Mouse (Mus musculus): ENCODE measurements around the gene Iqgap1. TPM values are rescaled to one million over a fixed set of nuclear protein-coding genes. Genes with fewer than 3 reads are reported as not detected.

The Iqgap1 gene
- polyA plus RNA-seq, 1 experiment, result 62.3 TPM

GRCm38 (mm10) chr7:80721041-80721440 is 104.7 kb downstream of the Iqgap1 start:
- Histone ChIP-seq H3K27ac (ENCODE audit: control insufficient read depth, insufficient read depth, low read depth, low read length, poor library complexity) (no peak overlapping the region), H3K4me1 (ENCODE audit: control insufficient read depth, insufficient read depth, low read length) (no peaks in the 10 kb centered on the region)

GRCm38 (mm10) chr7:80719582-80719981 is 106.2 kb downstream of the Iqgap1 start:
- Histone ChIP-seq H3K4me1 (ENCODE audit: control insufficient read depth, insufficient read depth, low read length) (peaks cover 2% of the 10 kb centered on the region; the same call in 1 of the 2 replicates), H3K4me3 (replicated peaks; ENCODE audit: control insufficient read depth, low read depth, low read length) (no peak overlapping the region), H3K27ac (ENCODE audit: control insufficient read depth, insufficient read depth, low read depth, low read length, poor library complexity) (no peak overlapping the region)
- TF ChIP-seq POLR2A (IDR thresholded peaks at IDR 0.05; ENCODE audit: borderline replicate concordance, control insufficient read depth, low read depth, low read length), result no peak
- TF ChIP-seq CTCF (IDR thresholded peaks at IDR 0.05; ENCODE audit: control insufficient read depth, insufficient read depth, low read length), result no peak
- WGBS, result 90% methylated on average over 7 of the region's 7 CpGs

More at GRCm38 (mm10) chr7:80721041-80721440, 104.7 kb downstream of the Iqgap1 start:
- TF ChIP-seq POLR2A (IDR thresholded peaks at IDR 0.05; ENCODE audit: borderline replicate concordance, control insufficient read depth, low read depth, low read length) (no peak), CTCF (IDR thresholded peaks at IDR 0.05; ENCODE audit: control insufficient read depth, insufficient read depth, low read length) (no peak)
- H3K4me3 ChIP-seq (replicated peaks; ENCODE audit: control insufficient read depth, low read depth, low read length), result no peak overlapping the region
- 89% methylated on average over 9 of the region's 9 CpGs for WGBS

GRCm38 (mm10) chr7:80719038-80719437 is 106.7 kb downstream of the Iqgap1 start:
- peaks cover 2% of the 10 kb centered on the region; the same call in 1 of the 2 replicates for H3K4me1 ChIP-seq (ENCODE audit: control insufficient read depth, insufficient read depth, low read length)
- WGBS, result 65% methylated on average over 2 of the region's 2 CpGs
- H3K27ac ChIP-seq (ENCODE audit: control insufficient read depth, insufficient read depth, low read depth, low read length, poor library complexity), result no peak overlapping the region
- no peak overlapping the region for H3K4me3 ChIP-seq (replicated peaks; ENCODE audit: control insufficient read depth, low read depth, low read length)
- TF ChIP-seq POLR2A (IDR thresholded peaks at IDR 0.05; ENCODE audit: borderline replicate concordance, control insufficient read depth, low read depth, low read length), result no peak
- no peak for TF ChIP-seq CTCF (IDR thresholded peaks at IDR 0.05; ENCODE audit: control insufficient read depth, insufficient read depth, low read length)

GRCm38 (mm10) chr7:80718471-80718870 is 107.3 kb downstream of the Iqgap1 start:
- Histone ChIP-seq H3K4me3 (replicated peaks; ENCODE audit: control insufficient read depth, low read depth, low read length) (no peak overlapping the region), H3K27ac (ENCODE audit: control insufficient read depth, insufficient read depth, low read depth, low read length, poor library complexity) (no peak overlapping the region), H3K4me1 (ENCODE audit: control insufficient read depth, insufficient read depth, low read length) (peaks cover 2% of the 10 kb centered on the region; the same call in 1 of the 2 replicates)
- no peak for TF ChIP-seq CTCF (IDR thresholded peaks at IDR 0.05; ENCODE audit: control insufficient read depth, insufficient read depth, low read length)
- TF ChIP-seq POLR2A (IDR thresholded peaks at IDR 0.05; ENCODE audit: borderline replicate concordance, control insufficient read depth, low read depth, low read length), result no peak
- WGBS, result 67% methylated on average over 8 of the region's 8 CpGs

- Histone ChIP-seq H3K27ac (ENCODE audit: control insufficient read depth, insufficient read depth, low read depth, low read length, poor library complexity) (no peak overlapping the region), H3K4me3 (replicated peaks; ENCODE audit: control insufficient read depth, low read depth, low read length) (no peak overlapping the region), H3K4me1 (ENCODE audit: control insufficient read depth, insufficient read depth, low read length) (peaks cover 2% of the 10 kb centered on the region; the same call in 1 of the 2 replicates)
- no peak for TF ChIP-seq CTCF (IDR thresholded peaks at IDR 0.05; ENCODE audit: control insufficient read depth, insufficient read depth, low read length)
- no peak for TF ChIP-seq POLR2A (IDR thresholded peaks at IDR 0.05; ENCODE audit: borderline replicate concordance, control insufficient read depth, low read depth, low read length)
- 76% methylated on average over 9 of the region's 9 CpGs for WGBS
These were observed 109.0 kb downstream of the Iqgap1 start for GRCm38 (mm10) chr7:80716758-80717157.

GRCm38 (mm10) chr7:80715306-80715705 is 110.5 kb downstream of the Iqgap1 start:
- Histone ChIP-seq H3K4me3 (replicated peaks; ENCODE audit: control insufficient read depth, low read depth, low read length) (no peak overlapping the region), H3K27ac (ENCODE audit: control insufficient read depth, insufficient read depth, low read depth, low read length, poor library complexity) (peak overlapping the region; percentile 65), H3K4me1 (ENCODE audit: control insufficient read depth, insufficient read depth, low read length) (peaks cover 2% of the 10 kb centered on the region; the same call in 1 of the 2 replicates)
- 38% methylated on average over 7 of the region's 7 CpGs for WGBS
- TF ChIP-seq CTCF (IDR thresholded peaks at IDR 0.05; ENCODE audit: control insufficient read depth, insufficient read depth, low read length) (no peak), POLR2A (IDR thresholded peaks at IDR 0.05; ENCODE audit: borderline replicate concordance, control insufficient read depth, low read depth, low read length) (no peak)

GRCm38 (mm10) chr7:80711496-80711895 is 114.3 kb downstream of the Iqgap1 start:
- TF ChIP-seq CTCF (IDR thresholded peaks at IDR 0.05; ENCODE audit: control insufficient read depth, insufficient read depth, low read length), result no peak
- no peak for TF ChIP-seq POLR2A (IDR thresholded peaks at IDR 0.05; ENCODE audit: borderline replicate concordance, control insufficient read depth, low read depth, low read length)
- no peak overlapping the region for H3K4me3 ChIP-seq (replicated peaks; ENCODE audit: control insufficient read depth, low read depth, low read length)
- 47% methylated on average over 8 of the region's 8 CpGs for WGBS
- H3K27ac ChIP-seq (ENCODE audit: control insufficient read depth, insufficient read depth, low read depth, low read length, poor library complexity), result no peak overlapping the region
- peaks cover 2% of the 10 kb centered on the region; the same call in 1 of the 2 replicates for H3K4me1 ChIP-seq (ENCODE audit: control insufficient read depth, insufficient read depth, low read length)

- Histone ChIP-seq H3K4me1 (ENCODE audit: control insufficient read depth, insufficient read depth, low read length) (peaks cover 2% of the 10 kb centered on the region; the same call in 1 of the 2 replicates), H3K4me3 (replicated peaks; ENCODE audit: control insufficient read depth, low read depth, low read length) (no peak overlapping the region), H3K27ac (ENCODE audit: control insufficient read depth, insufficient read depth, low read depth, low read length, poor library complexity) (no peak overlapping the region)
- WGBS, result 88% methylated on average over 7 of the region's 7 CpGs
- no peak for TF ChIP-seq CTCF (IDR thresholded peaks at IDR 0.05; ENCODE audit: control insufficient read depth, insufficient read depth, low read length)
- no peak for TF ChIP-seq POLR2A (IDR thresholded peaks at IDR 0.05; ENCODE audit: borderline replicate concordance, control insufficient read depth, low read depth, low read length)
These were observed 115.4 kb downstream of the Iqgap1 start for GRCm38 (mm10) chr7:80710333-80710732.

- no peak overlapping the region for H3K27ac ChIP-seq (ENCODE audit: control insufficient read depth, insufficient read depth, low read depth, low read length, poor library complexity)
- peaks cover 1% of the 10 kb centered on the region; the same call in 1 of the 2 replicates for H3K4me1 ChIP-seq (ENCODE audit: control insufficient read depth, insufficient read depth, low read length)
- TF ChIP-seq CTCF (IDR thresholded peaks at IDR 0.05; ENCODE audit: control insufficient read depth, insufficient read depth, low read length) (no peak), POLR2A (IDR thresholded peaks at IDR 0.05; ENCODE audit: borderline replicate concordance, control insufficient read depth, low read depth, low read length) (no peak)
- 66% methylated on average over 4 of the region's 4 CpGs for WGBS
- no peak overlapping the region for H3K4me3 ChIP-seq (replicated peaks; ENCODE audit: control insufficient read depth, low read depth, low read length)
These were observed 121.7 kb downstream of the Iqgap1 start for GRCm38 (mm10) chr7:80704066-80704465.

All from bone marrow, adult 2 months (tissue).